Mouse (Mus musculus) hindbrain, embryonic 14.5 days (tissue): Measurements from ENCODE around the gene Ilk. TPM values are rescaled to one million over a fixed set of nuclear protein-coding genes. Genes with fewer than 3 reads are reported as not detected.

ENCODE experiments used
- ATAC-seq: fragments of 200-750 bp; cut with Nextera tagmentation; 2 replicates; pipeline ENCODE4 v1.8.0; 2017; ENCODE audit warnings: moderate number of reproducible peaks, mild to moderate bottlenecking, moderate TSS enrichment, moderate library complexity; ENCODE audit not compliant: low FRiP score
- DNase-seq: peaks from one replicate; pipeline ENCODE4 v3.0.0-alpha.2; 2015; ENCODE audit warnings: low spot score
- H3K27ac ChIP-seq: fragments of 300-500 bp; sonication (generic); 2 replicates; pipeline ENCODE4 v1.5.1; 2014; ENCODE audit warnings: mild to moderate bottlenecking, moderate library complexity
- H3K27me3 ChIP-seq: fragments of 300-500 bp; sonication (generic); 2 replicates; pipeline ENCODE4 v1.6.1; 2014; ENCODE audit warnings: mild to moderate bottlenecking, low read length, mixed read lengths; ENCODE audit not compliant: control insufficient read depth, insufficient read depth
- H3K36me3 ChIP-seq: fragments of 300-500 bp; sonication (generic); replicated peaks from 2 replicates; pipeline ENCODE4 v1.6.1; 2014; ENCODE audit not compliant: control insufficient read depth, insufficient read depth
- H3K4me1 ChIP-seq: fragments of 300-500 bp; sonication (generic); replicated peaks from 2 replicates; pipeline ENCODE4 v1.6.1; 2014; ENCODE audit warnings: antibody characterized with exemption, low read length, mixed read lengths; ENCODE audit not compliant: control insufficient read depth, insufficient read depth
- H3K4me2 ChIP-seq: fragments of 300-500 bp; sonication (generic); replicated peaks from 2 replicates; pipeline ENCODE4 v1.6.1; 2014; ENCODE audit warnings: mild to moderate bottlenecking, moderate library complexity
- H3K4me3 ChIP-seq: fragments of 300-500 bp; sonication (generic); replicated peaks from 2 replicates; pipeline ENCODE4 v1.5.1; 2014; ENCODE audit warnings: mild to moderate bottlenecking, low read length
- H3K9ac ChIP-seq: fragments of 300-500 bp; sonication (generic); 2 replicates; pipeline ENCODE4 v1.6.1; 2014
- H3K9me3 ChIP-seq: fragments of 300-500 bp; sonication (generic); 2 replicates; pipeline ENCODE4 v1.6.1; 2016; ENCODE audit warnings: low read length; ENCODE audit not compliant: control insufficient read depth
- WGBS: fragments of 180-500 bp; shearing (Covaris S2); extraction: QIAGEN DNeasy Blood & Tissue Kit; methylation state at CpG from one replicate; pipeline ENCODE4 v1.1.7; 2014; 5-methylcytosine and 5-hydroxymethylcytosine counted together
- polyA plus RNA-seq: library from polyadenylated mRNA; unstranded; fragments of >200 nt; fragmentation: Nextera tagmentation; extraction: Ambion mirVana; gene quantifications from 2 replicates; pipeline ENCODE4 v1.2.1, GENCODE M21; 2014

Ilk gene
- polyA plus RNA-seq = 206 and 220 TPM in 2 replicates

DNA sequence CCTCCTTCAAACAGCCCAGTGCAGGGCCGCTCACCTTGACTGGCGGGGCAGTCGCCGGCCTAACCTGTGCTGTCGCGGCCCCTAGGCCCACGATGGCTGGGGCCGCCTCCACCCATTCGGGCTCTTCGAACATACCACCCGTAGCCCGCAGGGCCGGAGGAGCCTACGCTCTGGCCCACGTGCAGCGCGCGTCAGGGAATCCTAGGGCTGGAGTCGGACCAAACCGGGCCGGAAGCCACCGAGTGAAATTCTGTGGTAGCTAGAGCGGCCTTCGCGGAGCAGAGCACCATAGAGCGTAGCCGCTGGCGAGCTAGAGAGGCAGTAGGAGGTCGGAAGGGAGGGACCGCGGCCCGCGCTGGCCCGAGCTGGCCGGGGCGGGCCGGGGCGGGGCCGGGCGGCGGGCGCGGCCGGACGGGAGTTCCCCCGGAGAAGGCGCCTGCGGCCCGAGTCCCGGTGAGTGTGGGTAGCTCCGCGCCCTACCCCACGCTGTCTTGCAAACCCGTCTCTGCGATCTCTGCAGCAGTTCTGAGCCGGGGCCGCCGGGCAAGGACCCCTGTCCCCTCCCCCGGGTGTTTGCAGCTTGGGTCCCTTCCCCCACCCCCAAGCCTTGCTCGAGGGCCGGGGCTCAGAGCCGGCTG lies at the start of gene Ilk:
Gene Ilk (plus strand): TSS at position 329 of the 638 bp plus-strand sequence.
- Histone ChIP-seq H3K4me3 (peak within 1 kb of the TSS; percentile 65), H3K9me3 (no peaks in the 10 kb centered on the region), H3K27me3 (no peaks in the 10 kb centered on the region), H3K9ac (peak within 1 kb of the TSS; percentile 91), H3K4me1 (peaks cover 15% of the 10 kb centered on the region), H3K27ac (peak within 1 kb of the TSS; percentile 69), H3K4me2 (peak within 1 kb of the TSS; percentile 90), H3K36me3 (peaks cover 55% of the 10 kb centered on the region)
- under 1% methylated on average over 56 of the region's 62 CpGs for WGBS
- ATAC-seq (peak; percentile 98), DNase-seq (peak; percentile 85)

DNA sequence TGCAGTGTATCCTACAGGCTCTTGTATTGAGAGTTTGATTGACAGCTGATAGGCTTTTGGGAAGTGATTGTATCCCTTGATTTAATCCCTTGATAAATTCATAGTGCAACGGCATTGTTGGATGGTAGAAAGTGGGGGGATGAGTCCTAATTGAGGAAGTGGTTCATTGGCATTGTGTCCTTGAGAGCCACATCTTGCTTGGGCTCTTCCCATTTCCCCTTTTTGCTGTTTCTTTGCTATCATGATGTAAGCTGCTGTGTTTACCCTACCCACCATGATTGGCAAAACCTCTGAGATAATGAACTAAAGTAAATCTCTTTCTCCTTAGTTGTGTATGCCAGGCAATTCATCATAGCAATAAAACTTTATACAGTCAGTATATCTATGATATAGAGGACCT lies 45.5 kb upstream of the Ilk start:
- DNase-seq = no peak
- H3K9me3 ChIP-seq = no peaks in the 10 kb centered on the region
- no peak for ATAC-seq

DNA sequence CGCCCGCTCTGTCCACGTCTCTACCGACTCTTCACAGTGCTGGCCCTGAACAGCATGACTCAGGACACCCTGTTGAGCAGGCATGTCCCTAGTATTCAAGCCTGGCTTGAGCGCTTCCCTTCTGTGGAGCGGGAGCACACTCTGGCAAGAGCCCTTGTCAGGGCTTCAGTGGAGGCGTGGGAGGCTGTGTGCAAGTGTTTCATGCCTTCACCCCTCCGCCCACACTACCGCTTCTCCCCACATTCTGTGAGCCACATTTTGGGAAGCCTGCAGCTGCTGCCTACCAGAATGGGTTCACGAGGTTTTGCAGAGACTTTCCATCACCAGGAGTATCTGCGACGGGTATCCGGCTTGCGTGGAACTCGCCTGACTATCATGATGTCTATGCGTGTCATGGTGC lies 33.2 kb upstream of the Ilk start:
- no peak for ATAC-seq
- no peak overlapping the region for H3K4me3 ChIP-seq
- H3K27ac ChIP-seq = no peak overlapping the region
- no peak overlapping the region for H3K4me2 ChIP-seq
- 81% methylated on average over 16 of the region's 16 CpGs for WGBS
- H3K9me3 ChIP-seq = no peaks in the 10 kb centered on the region
- no peak for DNase-seq
- H3K4me1 ChIP-seq = no peaks in the 10 kb centered on the region
- no peaks in the 10 kb centered on the region for H3K36me3 ChIP-seq
- H3K27me3 ChIP-seq = no peaks in the 10 kb centered on the region
- no peak overlapping the region for H3K9ac ChIP-seq

More for the DNA sequence above, 45.5 kb upstream of the Ilk start:
- Histone ChIP-seq H3K27ac (no peak overlapping the region), H3K36me3 (no peaks in the 10 kb centered on the region), H3K4me1 (no peaks in the 10 kb centered on the region), H3K27me3 (no peaks in the 10 kb centered on the region), H3K4me3 (no peak overlapping the region), H3K4me2 (no peak overlapping the region), H3K9ac (no peak overlapping the region)
- WGBS = 83% methylated on average over 1 of the region's 1 CpGs

DNA sequence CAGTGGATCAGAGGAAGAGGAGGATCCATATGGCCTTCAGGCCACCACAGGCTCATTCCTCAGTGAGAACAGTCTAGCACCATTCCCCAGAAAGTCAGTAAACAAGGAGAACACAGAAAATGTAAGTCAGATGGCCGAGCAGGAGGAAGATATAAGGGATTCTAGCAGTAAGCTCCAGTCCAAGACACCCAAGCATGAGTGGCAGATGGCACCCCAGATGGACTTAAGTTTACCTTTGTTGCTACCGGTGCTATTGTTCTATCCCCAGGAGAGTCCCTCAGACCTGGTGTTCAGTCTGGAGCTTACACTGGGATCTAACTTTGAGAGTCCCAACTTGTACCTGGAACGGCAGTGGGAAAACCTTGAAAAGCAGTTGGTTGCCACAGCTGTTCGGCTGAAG lies 32.6 kb upstream of the Ilk start:
- no peak overlapping the region for H3K4me2 ChIP-seq
- no peaks in the 10 kb centered on the region for H3K9me3 ChIP-seq
- no peaks in the 10 kb centered on the region for H3K4me1 ChIP-seq
- H3K27ac ChIP-seq = no peak overlapping the region
- DNase-seq = no peak
- no peak overlapping the region for H3K9ac ChIP-seq
- 88% methylated on average over 4 of the region's 4 CpGs for WGBS
- no peaks in the 10 kb centered on the region for H3K27me3 ChIP-seq
- H3K4me3 ChIP-seq = no peak overlapping the region
- no peak for ATAC-seq
- no peaks in the 10 kb centered on the region for H3K36me3 ChIP-seq

DNA sequence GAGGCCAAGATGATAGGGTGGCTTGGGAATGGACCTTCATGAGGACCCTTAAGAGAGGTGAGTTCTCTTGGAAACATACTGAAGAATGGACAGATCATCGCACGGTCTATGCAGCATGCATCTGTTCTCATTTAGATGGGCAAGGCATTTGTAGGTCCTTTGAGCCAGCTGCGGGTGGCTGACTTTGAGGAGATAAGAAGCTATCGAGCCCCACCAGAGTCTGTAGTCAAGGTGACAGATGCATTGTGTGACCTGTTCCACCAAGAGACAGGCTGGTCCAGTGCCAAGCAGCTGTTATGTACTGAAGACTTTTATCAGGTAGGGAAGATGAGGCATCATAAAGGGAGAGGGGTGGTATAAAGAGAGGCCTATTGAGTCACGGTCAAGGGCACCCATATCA lies 27.7 kb upstream of the Ilk start:
- Histone ChIP-seq H3K27me3 (no peaks in the 10 kb centered on the region), H3K4me1 (no peaks in the 10 kb centered on the region), H3K36me3 (no peaks in the 10 kb centered on the region), H3K9me3 (no peaks in the 10 kb centered on the region), H3K27ac (no peak overlapping the region), H3K4me3 (no peak overlapping the region), H3K4me2 (no peak overlapping the region), H3K9ac (no peak overlapping the region)
- ATAC-seq (no peak), DNase-seq (no peak)
- 92% methylated on average over 5 of the region's 5 CpGs for WGBS

DNA sequence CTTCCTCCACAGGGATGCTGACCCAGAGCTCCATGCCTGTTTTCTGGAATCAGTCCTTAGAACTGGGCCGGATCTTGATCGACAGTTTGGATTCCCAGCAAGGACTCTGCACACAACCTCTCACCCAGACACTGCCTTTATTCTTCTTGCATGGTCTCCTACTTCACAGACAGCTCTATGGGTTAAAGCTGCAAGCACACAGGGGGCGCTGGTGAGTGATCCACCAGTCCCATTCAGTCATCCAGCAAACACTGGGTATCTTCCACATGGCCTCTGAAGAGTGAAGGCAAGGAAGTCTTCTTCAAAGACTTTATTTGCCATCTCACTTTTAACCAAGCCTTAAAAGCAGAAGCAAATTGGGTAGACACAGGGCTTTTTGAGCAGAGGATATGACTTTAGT lies 21.0 kb upstream of the Ilk start:
- Histone ChIP-seq H3K4me3 (no peak overlapping the region), H3K4me2 (no peak overlapping the region), H3K4me1 (no peaks in the 10 kb centered on the region), H3K27ac (no peak overlapping the region), H3K9me3 (no peaks in the 10 kb centered on the region), H3K36me3 (no peaks in the 10 kb centered on the region), H3K9ac (no peak overlapping the region), H3K27me3 (no peaks in the 10 kb centered on the region)
- ATAC-seq (no peak), DNase-seq (no peak)
- 64% methylated on average over 3 of the region's 3 CpGs for WGBS

DNA sequence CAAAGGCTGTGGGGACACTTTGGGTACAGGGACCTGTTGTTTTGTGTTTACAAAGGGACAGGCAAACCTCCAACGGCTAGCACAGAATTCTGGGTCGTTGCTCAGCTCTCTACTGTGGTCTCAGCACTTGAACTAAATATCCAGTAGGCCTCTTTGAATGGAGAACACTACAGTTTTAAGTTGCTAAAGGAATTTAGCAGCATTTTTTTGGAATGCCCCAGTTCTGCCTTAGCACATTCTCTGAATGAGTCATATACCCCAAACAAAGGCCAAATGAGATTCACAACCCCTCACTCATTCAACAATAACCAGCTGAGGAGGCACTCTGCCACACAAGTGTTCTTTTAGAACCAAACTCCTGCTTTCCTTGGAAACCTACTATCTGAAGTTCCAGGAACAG lies 14.5 kb upstream of the Ilk start:
- WGBS = 72% methylated on average over 2 of the region's 2 CpGs
- H3K4me2 ChIP-seq = no peak overlapping the region
- H3K9ac ChIP-seq = no peak overlapping the region
- DNase-seq (no peak), ATAC-seq (no peak)
- H3K4me3 ChIP-seq = no peak overlapping the region
- H3K4me1 ChIP-seq = no peaks in the 10 kb centered on the region
- no peaks in the 10 kb centered on the region for H3K9me3 ChIP-seq
- H3K27ac ChIP-seq = no peak overlapping the region
- no peaks in the 10 kb centered on the region for H3K36me3 ChIP-seq
- no peaks in the 10 kb centered on the region for H3K27me3 ChIP-seq

DNA sequence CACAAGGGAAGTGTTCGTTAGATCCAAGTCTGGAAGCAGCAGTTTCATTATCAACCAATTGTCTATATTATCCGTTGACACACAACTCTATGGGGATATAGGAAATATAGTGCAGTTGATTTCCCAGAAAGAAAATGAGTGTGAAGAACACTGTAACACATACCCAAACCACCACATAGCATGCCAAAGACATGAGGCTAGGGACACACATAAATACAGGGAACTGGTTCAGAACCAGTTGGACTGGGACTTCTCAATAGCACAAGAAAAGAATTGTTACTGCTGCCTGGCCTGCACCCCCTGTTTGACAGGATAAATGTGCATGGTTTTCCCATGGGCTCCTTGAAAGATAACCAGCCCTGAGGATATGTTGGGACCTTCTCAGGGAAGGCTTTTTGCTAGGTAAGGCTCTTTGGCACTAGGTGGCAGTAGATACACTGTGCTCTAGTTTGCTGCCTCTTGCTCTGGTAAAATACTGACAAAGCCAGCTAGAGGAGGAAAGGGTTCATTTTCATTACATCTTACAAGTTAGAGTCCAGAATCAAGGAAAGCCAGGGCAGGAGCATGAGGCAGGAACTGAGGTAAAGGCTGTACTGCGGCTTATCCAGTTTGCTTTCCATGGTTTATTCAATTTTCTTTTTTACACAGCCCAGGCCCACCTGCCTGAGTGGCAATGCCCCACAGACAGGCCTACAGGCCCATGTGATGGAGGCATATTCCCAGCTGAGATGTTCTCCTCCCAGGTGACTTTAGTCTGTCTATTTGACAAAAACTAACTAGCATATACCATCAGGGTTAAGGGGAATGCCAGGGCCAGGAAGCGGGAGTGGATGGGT lies 10.0 kb upstream of the Ilk start:
- 90% methylated on average over 4 of the region's 4 CpGs for WGBS
- ATAC-seq = peak; percentile 85
- peak; percentile 79 for DNase-seq
- Histone ChIP-seq H3K36me3 (peaks cover 23% of the 10 kb centered on the region), H3K27me3 (no peaks in the 10 kb centered on the region), H3K4me2 (no peak overlapping the region), H3K4me1 (no peaks in the 10 kb centered on the region), H3K27ac (no peak overlapping the region), H3K9ac (no peak overlapping the region), H3K9me3 (no peaks in the 10 kb centered on the region), H3K4me3 (no peak overlapping the region)

DNA sequence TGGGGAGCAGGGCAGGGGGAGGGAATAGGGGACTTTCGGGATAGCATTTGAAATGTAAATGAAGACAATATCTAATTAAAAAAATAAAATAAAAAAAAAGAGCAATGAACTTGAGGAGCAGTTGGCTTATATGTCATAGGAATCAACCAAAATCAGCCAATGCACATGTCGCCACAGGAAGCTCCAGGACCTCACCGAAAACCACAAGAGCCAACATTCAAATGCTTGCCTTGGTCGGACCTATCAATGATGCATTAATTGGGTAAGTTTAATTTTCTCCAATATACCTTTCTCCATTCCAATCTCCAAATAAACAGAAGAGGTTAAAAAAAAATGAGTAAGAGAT lies 9.4 kb upstream of the Ilk start:
- Histone ChIP-seq H3K4me1 (no peaks in the 10 kb centered on the region), H3K27me3 (no peaks in the 10 kb centered on the region), H3K27ac (no peak overlapping the region), H3K4me2 (no peak overlapping the region), H3K4me3 (no peak overlapping the region), H3K9ac (no peak overlapping the region), H3K9me3 (no peaks in the 10 kb centered on the region), H3K36me3 (peaks cover 28% of the 10 kb centered on the region)
- DNase-seq = no peak
- 94% methylated on average over 4 of the region's 4 CpGs for WGBS
- no peak for ATAC-seq
